Mouse (Mus musculus) myocyte (in vitro differentiated cells): ENCODE results near the gene Klk1b21. TPM values are rescaled to one million over a fixed set of nuclear protein-coding genes. Genes with fewer than 3 reads are reported as not detected.
"Not testable (repeated sequence)": the region's sequence is repeated elsewhere in the genome, so short reads cannot be mapped to it uniquely, and the experiment has no call there.

Source experiments
- H3K27me3 ChIP-seq: one replicate; pipeline ENCODE4 v1.6.1; 2011; ENCODE audit not compliant: control insufficient read depth, insufficient read depth, insufficient read length
- H3K36me3 ChIP-seq: one replicate; pipeline ENCODE4 v1.6.1; 2011; ENCODE audit not compliant: control insufficient read depth, insufficient read depth
- H3K4me2 ChIP-seq: one replicate; pipeline ENCODE4 v1.6.1; 2011; ENCODE audit warnings: low read depth, control low read depth
- H3K4me3 ChIP-seq: one replicate; pipeline ENCODE4 v1.5.1; 2011; ENCODE audit warnings: mild to moderate bottlenecking, control low read depth, moderate library complexity
- H3K79me2 ChIP-seq: one replicate; pipeline ENCODE4 v1.6.1; 2011; ENCODE audit not compliant: control insufficient read depth, insufficient read depth
- H3ac ChIP-seq: one replicate; pipeline ENCODE4 v1.6.1; 2011; ENCODE audit not compliant: control insufficient read depth, insufficient read length
- CEBPB ChIP-seq: IDR thresholded peaks from 2 replicates; pipeline ENCODE4 v1.6.1; 2011; ENCODE audit warnings: mild to moderate bottlenecking, moderate library complexity; ENCODE audit not compliant: poor library complexity, insufficient read depth, severe bottlenecking
- E2F4 ChIP-seq: IDR thresholded peaks from one replicate; pipeline ENCODE4 v1.6.1; 2011; ENCODE audit warnings: mild to moderate bottlenecking, control low read depth, moderate library complexity; ENCODE audit not compliant: insufficient read depth
- MAX ChIP-seq: IDR thresholded peaks from one replicate; pipeline ENCODE4 v1.6.1; 2011; ENCODE audit warnings: low read depth, mild to moderate bottlenecking, control low read depth
- MYOD1 ChIP-seq, 3 experiments: IDR thresholded peaks; one replicate each; pipeline ENCODE4 v1.6.1; 2011; ENCODE audit warnings: control low read depth in 2 of 3, low read depth in 2 of 3, mild to moderate bottlenecking in 2 of 3, moderate library complexity in 1 of 3; ENCODE audit not compliant: insufficient read length in 2 of 3, control insufficient read depth in 1 of 3
- MYOG ChIP-seq, 3 experiments: IDR thresholded peaks; one replicate each; pipeline ENCODE4 v1.6.1; 2011; ENCODE audit warnings: control low read depth in 2 of 3, low read depth in 2 of 3, mild to moderate bottlenecking in 2 of 3; ENCODE audit not compliant: insufficient read length in 2 of 3, control insufficient read depth in 1 of 3, insufficient read depth in 1 of 3
- POLR2A ChIP-seq: IDR thresholded peaks from one replicate; pipeline ENCODE4 v1.6.1; 2011; ENCODE audit warnings: low read depth, mild to moderate bottlenecking, control low read depth, moderate library complexity; ENCODE audit not compliant: insufficient read length
- POLR2AphosphoS2 ChIP-seq: IDR thresholded peaks from one replicate; pipeline ENCODE4 v1.6.1; 2011; ENCODE audit warnings: low read depth, control low read depth; ENCODE audit not compliant: insufficient read length
- REST ChIP-seq: IDR thresholded peaks from one replicate; pipeline ENCODE4 v1.6.1; 2011; ENCODE audit warnings: mild to moderate bottlenecking, control low read depth, moderate library complexity; ENCODE audit not compliant: insufficient read depth, insufficient read length
- SRF ChIP-seq: IDR thresholded peaks from one replicate; pipeline ENCODE4 v1.6.1; 2011; ENCODE audit warnings: low read depth; ENCODE audit not compliant: control insufficient read depth, insufficient read length
- TCF12 ChIP-seq: IDR thresholded peaks from one replicate; pipeline ENCODE4 v1.6.1; 2011; ENCODE audit warnings: mild to moderate bottlenecking, control low read depth; ENCODE audit not compliant: poor library complexity, insufficient read depth, severe bottlenecking
- TCF3 ChIP-seq: IDR thresholded peaks from one replicate; pipeline ENCODE4 v1.6.1; 2011; ENCODE audit warnings: low read depth, control low read depth; ENCODE audit not compliant: insufficient read length
- USF1 ChIP-seq: IDR thresholded peaks from one replicate; pipeline ENCODE4 v1.6.1; 2011; ENCODE audit warnings: low read depth, mild to moderate bottlenecking, control low read depth, moderate library complexity
- polyA plus RNA-seq: library from polyadenylated mRNA; unstranded; fragments of >200 nt; fragmentation: generic; extraction: Trizol; gene quantifications from one replicate; pipeline ENCODE4 v1.2.1, GENCODE M21; 2012; ENCODE audit warnings: missing spikeins

The Klk1b21 gene
- polyA plus RNA-seq, result not detected

GRCm38 (mm10) chr7:44102028-44102427 is at the start of gene Klk1b21:
Klk1b21 (plus strand) TSS chr7:44102328.
- not testable (repeated sequence) for H3K36me3 ChIP-seq, H3K79me2 ChIP-seq, H3ac ChIP-seq, H3K4me2 ChIP-seq, H3K4me3 ChIP-seq, H3K27me3 ChIP-seq

GRCm38 (mm10) chr7:44072117-44072516 is 30.0 kb upstream of the Klk1b21 start:
- H3K27me3 ChIP-seq, result no peaks in the 10 kb centered on the region
- no peaks in the 10 kb centered on the region for H3K79me2 ChIP-seq
- TF ChIP-seq TCF3, result no peak
- no peak for TF ChIP-seq POLR2AphosphoS2
- no peak for TF ChIP-seq MYOG (IDR thresholded peaks at IDR 0.05; ENCODE audit: control insufficient read depth in 1 of 3, insufficient read depth in 1 of 3, insufficient read length in 2 of 3, low read depth in 2 of 3)
- no peak for TF ChIP-seq USF1
- TF ChIP-seq SRF, result no peak
- TF ChIP-seq REST, result no peak
- no peak for TF ChIP-seq TCF12
- TF ChIP-seq MYOD1 (IDR thresholded peaks at IDR 0.05; ENCODE audit: control insufficient read depth in 1 of 3, insufficient read length in 2 of 3, low read depth in 2 of 3), result no peak
- TF ChIP-seq E2F4, result no peak
- TF ChIP-seq CEBPB, result no peak
- TF ChIP-seq MAX, result no peak
- no peak for TF ChIP-seq POLR2A
- H3ac ChIP-seq, result no peak overlapping the region
- no peak overlapping the region for H3K4me3 ChIP-seq
- H3K36me3 ChIP-seq, result no peaks in the 10 kb centered on the region
- H3K4me2 ChIP-seq, result no peak overlapping the region

DNA sequence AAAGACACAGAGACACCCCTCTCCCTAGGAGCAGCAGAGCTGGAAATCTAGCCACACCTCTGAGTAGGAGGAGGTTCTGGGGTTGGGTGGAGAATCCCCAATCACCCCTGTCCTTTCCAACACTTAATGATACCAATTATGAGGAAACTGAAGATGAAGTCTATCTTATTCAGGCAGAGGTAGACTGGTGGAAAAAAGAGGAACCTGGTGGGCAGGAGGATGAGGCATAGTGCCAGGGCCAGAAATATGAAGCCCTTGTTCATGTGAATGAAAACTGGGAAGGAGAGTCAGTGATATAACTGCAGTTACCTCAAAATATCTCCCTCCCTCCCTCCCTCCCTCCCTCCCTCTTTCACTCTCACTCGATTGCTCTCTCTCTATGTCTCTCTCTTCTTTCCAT is 24.4 kb upstream of the Klk1b21 start:
- TF ChIP-seq TCF3, result no peak
- no peak for TF ChIP-seq MYOG (IDR thresholded peaks at IDR 0.05; ENCODE audit: control insufficient read depth in 1 of 3, insufficient read depth in 1 of 3, insufficient read length in 2 of 3, low read depth in 2 of 3)
- no peak for TF ChIP-seq E2F4
- TF ChIP-seq POLR2A, result no peak
- TF ChIP-seq TCF12, result no peak
- Histone ChIP-seq H3K4me3 (no peak overlapping the region), H3K27me3 (no peaks in the 10 kb centered on the region), H3K36me3 (no peaks in the 10 kb centered on the region), H3K79me2 (no peaks in the 10 kb centered on the region), H3K4me2 (no peak overlapping the region), H3ac (no peak overlapping the region)

GRCm38 (mm10) chr7:44096111-44096510 is 6.0 kb upstream of the Klk1b21 start:
- Histone ChIP-seq H3K36me3 (no peaks in the 10 kb centered on the region), H3ac (no peak overlapping the region), H3K79me2 (no peaks in the 10 kb centered on the region), H3K27me3 (no peaks in the 10 kb centered on the region), H3K4me3 (no peak overlapping the region), H3K4me2 (no peak overlapping the region)
- TF ChIP-seq MYOG (IDR thresholded peaks at IDR 0.05; ENCODE audit: control insufficient read depth in 1 of 3, insufficient read depth in 1 of 3, insufficient read length in 2 of 3, low read depth in 2 of 3), result no peak
- TF ChIP-seq SRF, result no peak

DNA sequence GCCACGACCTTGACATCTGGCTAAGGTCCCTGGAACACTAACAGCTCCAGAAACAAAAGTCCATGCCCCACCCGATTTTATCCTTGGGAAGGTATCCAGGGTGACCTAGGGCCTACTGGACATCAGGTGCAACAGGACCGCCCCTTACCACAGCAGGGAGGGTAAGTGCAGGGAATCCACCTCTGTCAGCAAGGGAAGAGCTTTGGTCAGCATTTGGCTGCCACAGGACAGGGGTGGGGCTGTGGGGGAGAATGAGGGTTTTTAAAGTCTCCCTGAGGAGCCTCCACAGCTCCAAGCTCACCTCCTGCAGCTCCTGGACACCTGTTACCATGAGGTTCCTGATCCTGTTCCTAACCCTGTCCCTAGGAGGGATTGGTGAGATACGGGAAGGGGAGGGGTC is 10.2 kb downstream of the Klk1b21 start, which contains the start of gene Klk1b22:
Gene Klk1b22 (plus strand): TSS at position 301 of the 400 bp plus-strand sequence.
- Histone ChIP-seq H3K36me3 (no peaks in the 10 kb centered on the region), H3ac (no peak within 1 kb of the TSS), H3K4me3 (no peak within 1 kb of the TSS), H3K79me2 (no peaks in the 10 kb centered on the region), H3K4me2 (peak within 1 kb of the TSS; percentile 41), H3K27me3 (no peaks in the 10 kb centered on the region)
- no peak for TF ChIP-seq CEBPB

DNA sequence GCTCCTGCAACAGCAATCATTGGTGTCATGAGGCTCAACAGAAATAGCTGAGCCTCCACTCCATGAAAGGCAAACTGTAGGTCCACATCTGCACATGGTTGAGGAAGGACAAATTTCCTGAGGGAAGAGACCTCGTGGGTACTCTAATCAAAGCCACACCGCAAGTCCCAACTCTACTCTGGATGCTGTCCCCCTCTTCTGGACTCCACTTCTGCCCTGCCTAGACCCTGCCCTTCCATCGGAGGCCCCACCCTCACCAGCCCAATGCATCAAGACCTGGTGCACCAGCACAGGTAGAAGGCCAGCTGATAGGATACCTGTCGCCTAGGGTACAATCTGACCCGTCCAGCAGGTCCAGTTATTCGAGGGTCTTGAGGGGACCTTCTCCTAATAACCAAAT is 21.3 kb downstream of the Klk1b21 start:
- H3ac ChIP-seq, result no peak overlapping the region
- H3K36me3 ChIP-seq, result no peaks in the 10 kb centered on the region
- no peaks in the 10 kb centered on the region for H3K27me3 ChIP-seq
- H3K4me3 ChIP-seq, result no peak overlapping the region
- TF ChIP-seq TCF3, result no peak
- no peak for TF ChIP-seq USF1
- no peak for TF ChIP-seq POLR2A
- TF ChIP-seq SRF, result no peak
- no peak for TF ChIP-seq MYOG (IDR thresholded peaks at IDR 0.05; ENCODE audit: control insufficient read depth in 1 of 3, insufficient read depth in 1 of 3, insufficient read length in 2 of 3, low read depth in 2 of 3)
- no peak for TF ChIP-seq MAX
- no peaks in the 10 kb centered on the region for H3K79me2 ChIP-seq
- no peak overlapping the region for H3K4me2 ChIP-seq
